Mouse (Mus musculus): ENCODE data around the gene Slc26a3.

Slc26a3 gene

DNA sequence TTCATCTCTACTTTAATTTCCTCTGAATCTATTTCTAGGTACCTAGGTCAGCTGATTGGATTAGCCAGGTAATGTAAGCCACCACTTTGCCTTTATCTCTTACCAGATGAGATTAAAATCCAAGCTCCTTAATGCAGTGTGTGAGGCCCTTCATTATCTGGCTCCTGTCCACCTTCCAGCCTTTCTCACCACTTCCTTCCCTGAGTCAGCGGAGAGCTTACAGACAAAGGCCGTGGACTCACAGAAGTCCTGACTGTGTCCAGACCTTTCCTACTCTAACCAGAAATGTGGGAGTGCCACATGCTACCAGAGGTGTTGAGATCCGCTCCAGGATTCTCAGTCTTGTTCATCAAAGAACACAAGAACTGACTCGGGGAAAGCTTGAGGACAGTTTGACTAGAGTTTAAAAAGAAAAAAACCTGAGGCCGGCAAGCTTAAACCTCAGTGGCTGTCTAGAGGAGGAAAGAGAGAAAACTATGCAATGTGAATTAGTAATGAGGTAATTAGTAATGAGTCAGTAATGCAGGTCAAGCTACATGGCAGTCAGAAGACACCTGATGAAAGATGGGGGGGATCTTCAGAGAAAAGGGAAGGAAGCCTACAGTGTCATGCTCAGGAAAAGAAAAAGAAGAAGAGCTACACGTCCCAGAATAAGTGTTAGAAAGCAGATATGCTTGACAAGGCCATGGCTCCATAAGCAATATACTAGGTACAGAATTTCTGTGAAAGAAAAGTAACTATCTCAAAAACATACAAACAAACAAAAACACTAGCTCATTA, 123.2 kb downstream of the Slc26a3 start:
- peak; percentile 72 for DNase-seq (ENCODE audit: low read depth, low spot score)

DNA sequence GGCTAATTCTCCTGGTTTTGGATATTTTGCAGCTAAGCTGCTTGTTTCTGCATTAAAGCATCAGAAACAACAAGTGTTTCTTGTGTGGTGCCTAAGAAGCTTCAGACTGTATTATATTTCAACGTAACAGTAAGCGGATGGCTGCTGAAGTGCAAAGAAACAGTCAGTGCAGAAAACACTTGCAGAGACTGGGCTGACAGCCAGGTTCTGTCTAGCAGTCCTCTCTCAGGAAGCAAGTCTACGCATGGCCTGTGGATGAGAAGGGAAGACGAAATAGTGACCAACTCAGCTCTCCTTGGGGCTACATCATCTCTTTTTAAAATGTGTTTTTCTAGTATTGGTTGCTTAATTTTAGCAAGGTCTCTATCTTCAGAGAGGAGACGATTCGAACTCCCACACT, 129.4 kb downstream of the Slc26a3 start:
- no peak for DNase-seq (ENCODE audit: low read depth, low spot score)

DNA sequence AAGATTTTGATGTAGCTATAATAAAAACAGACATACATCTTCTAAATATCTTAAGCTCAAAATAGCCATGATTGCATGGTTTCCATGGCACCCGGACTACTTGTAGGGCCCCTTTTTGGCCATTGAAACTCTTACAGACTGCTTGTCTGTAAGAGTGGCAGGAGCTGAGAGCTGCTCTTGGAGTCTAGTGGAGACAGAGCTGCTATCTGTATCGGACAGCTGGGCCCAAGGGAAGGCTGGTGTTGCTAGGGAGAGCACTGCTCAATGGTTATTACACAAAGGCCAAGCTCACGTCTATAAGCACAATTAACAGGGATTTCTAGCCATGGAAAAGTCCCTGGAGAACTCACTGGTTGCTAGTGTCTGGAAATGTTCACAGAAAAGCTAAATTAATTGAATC, 130.7 kb downstream of the Slc26a3 start:
- no peak for DNase-seq (ENCODE audit: low read depth, low spot score)

Measured in 3T3-L1 (cell line).